Mouse (Mus musculus): ENCODE results near the gene Pdcd5. TPM values are rescaled to one million over a fixed set of nuclear protein-coding genes. Genes with fewer than 3 reads are reported as not detected.

Gene Pdcd5
- polyA plus RNA-seq (2015; fragmentation: Nextera tagmentation; extraction: Ambion mirVana) = 263 and 347 TPM in 2 replicates

DNA sequence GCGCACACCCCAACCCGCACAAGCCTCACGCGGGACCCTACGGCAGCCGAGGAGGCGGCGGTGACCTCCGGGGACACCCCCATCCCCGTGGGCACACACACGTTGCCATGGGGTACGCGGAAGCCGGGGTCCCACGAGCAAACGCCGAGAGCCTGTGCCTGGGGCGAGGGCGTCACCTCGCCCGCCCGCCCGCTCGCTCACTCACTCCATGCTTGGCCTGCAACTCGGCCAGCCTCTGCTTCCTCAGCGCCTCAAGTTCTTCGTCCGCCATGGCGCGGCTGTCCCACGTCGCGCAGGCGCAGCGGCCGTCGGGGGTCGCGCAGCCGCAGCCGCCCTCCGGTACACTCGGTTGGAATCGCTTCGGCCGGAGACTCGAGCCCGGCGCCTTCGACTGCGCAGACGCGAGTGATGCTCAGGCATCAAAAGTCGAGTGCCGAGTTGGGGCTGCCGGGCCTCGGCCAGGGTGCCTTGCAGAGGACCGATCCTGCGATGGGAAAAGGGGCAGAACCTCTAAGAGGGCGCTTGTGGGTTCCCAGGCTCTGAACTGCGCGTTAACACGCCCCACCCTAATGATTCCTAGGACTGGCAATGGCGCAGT, at the start of gene Pdcd5:
Gene Pdcd5 (minus strand): TSS at position 421 of the 598 bp plus-strand sequence.

Other genes with a start within 250 kb of the Pdcd5 start
- gene Slc7a9, start 198.7 kb downstream of the Pdcd5 start, polyA plus RNA-seq (2015; fragmentation: Nextera tagmentation; extraction: Ambion mirVana) = 0.40 and 1.1 TPM in 2 replicates
- gene Tdrd12, start 109.8 kb downstream of the Pdcd5 start, polyA plus RNA-seq (2015; fragmentation: Nextera tagmentation; extraction: Ambion mirVana) = 0.11 and 0.43 TPM in 2 replicates
- gene Nudt19, start 91.2 kb downstream of the Pdcd5 start, polyA plus RNA-seq (2015; fragmentation: Nextera tagmentation; extraction: Ambion mirVana) = 51.1 and 68.3 TPM in 2 replicates
- gene Rgs9bp, start 61.9 kb downstream of the Pdcd5 start, polyA plus RNA-seq (2015; fragmentation: Nextera tagmentation; extraction: Ambion mirVana) = 0.06 TPM in 2 replicates
- gene Ankrd27, start 61.3 kb downstream of the Pdcd5 start, polyA plus RNA-seq (2015; fragmentation: Nextera tagmentation; extraction: Ambion mirVana) = 11.8 and 14.5 TPM in 2 replicates
- gene Dpy19l3, start 106.9 kb upstream of the Pdcd5 start, polyA plus RNA-seq (2015; fragmentation: Nextera tagmentation; extraction: Ambion mirVana) = 13.2 and 27.1 TPM in 2 replicates
- gene Zfp507, start 155.5 kb upstream of the Pdcd5 start, polyA plus RNA-seq (2015; fragmentation: Nextera tagmentation; extraction: Ambion mirVana) = 6.3 and 11.6 TPM in 2 replicates

All from adrenal gland, postnatal 0 days (tissue).